21 mouse cellular contexts compared by ENCODE assay signal in the genomic region with DNA sequence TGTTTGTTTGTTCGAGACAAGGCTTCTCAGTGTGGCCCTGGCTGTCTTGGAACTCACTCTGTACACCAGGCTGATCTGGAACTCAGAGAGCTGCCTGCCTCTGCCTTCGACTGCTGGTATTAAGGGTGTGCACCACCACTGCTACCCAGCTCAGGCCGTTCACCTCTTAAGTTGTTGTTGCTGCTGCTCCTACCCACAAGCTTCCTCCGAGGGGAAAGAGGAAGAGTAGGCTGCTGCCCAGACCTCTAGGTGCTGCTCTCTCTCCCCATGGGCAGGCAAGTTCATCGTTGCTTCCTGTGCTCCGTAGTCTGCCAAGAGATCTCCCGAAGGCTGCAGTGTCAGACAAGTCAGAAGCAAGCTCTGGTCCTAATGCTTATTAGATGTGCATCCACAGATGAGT.
DNase-seq lines count a peak whose midpoint lies in the region; ATAC-seq lines count a peak whose summit lies in the region.
"Had no signal": no experiment of that assay in that cellular context is flagged by ENCODE, and none has a peak within 500 bp of the region (broad histone marks: within the 10 kb centered on the region; RNA-seq: fewer than 3 reads in every experiment).

No protein-coding gene starts in this region.

- 0 out of 2 replicates have a peak, but pooled peaks have one; percentile 39 for ATAC-seq in erythroblast, adult 5-6 weeks (replicated peaks; ENCODE audit: low FRiP score, poor library complexity, severe bottlenecking)
- ATAC-seq: activated CD4-positive, CD25-positive, alpha-beta regulatory T cell, adult 4 months; CD4-positive, CD25-positive, alpha-beta regulatory T cell, adult 4 months; forebrain, embryonic 14.5 days; forebrain, postnatal 0 days; hindbrain, postnatal 0 days; intestine, postnatal 0 days had no signal

- DNase-seq in 416B (ENCODE audit: low read depth) = peak; percentile 31
- peak; percentile 29 for DNase-seq in induced T-regulatory cell, adult 2 months (ENCODE audit: low read depth)
- DNase-seq in spleen, postnatal 14 days (ENCODE audit: low spot score in 2 of 2) = no peak
- DNase-seq in T-cell, adult 2 months (ENCODE audit: low spot score) = no peak
- no peak for DNase-seq in frontal cortex, postnatal 25 days (ENCODE audit: low spot score in 2 of 2)
- DNase-seq: adrenal gland, adult 8-10 months; adrenal gland, postnatal 25 days; cerebellum, adult 11-12 months; cerebellum, adult 8-10 months; cerebellum, postnatal 10 days; cerebellum, postnatal 36 days; forebrain, postnatal 0 days; gastrocnemius, postnatal 25 days; heart, postnatal 10 days; heart, postnatal 36 days had no signal

Comparison
In these comparisons a context has a peak if more than half of its experiments do, and no peak if none do; other contexts are left out.
1. DNase-seq: peak in 416B (single experiment) and induced T-regulatory cell, adult 2 months (single experiment); none in spleen, postnatal 14 days (0 of 2), T-cell, adult 2 months (single experiment) and frontal cortex, postnatal 25 days (0 of 2).